Mouse (Mus musculus) small intestine, adult 2 months (tissue): ENCODE results near the gene Atrn. TPM values are rescaled to one million over a fixed set of nuclear protein-coding genes. Genes with fewer than 3 reads are reported as not detected.

Experiments used
- H3K27ac ChIP-seq: fragments of 200-500 bp; 2 replicates; pipeline ENCODE4 v1.5.1; 2012; ENCODE audit warnings: low read depth, low read length, control low read depth, inconsistent platforms; ENCODE audit not compliant: insufficient read depth
- H3K27me3 ChIP-seq: fragments of 200-500 bp; 2 replicates; pipeline ENCODE4 v1.6.1; 2012; ENCODE audit warnings: mild to moderate bottlenecking, moderate library complexity, low read length, inconsistent platforms; ENCODE audit not compliant: control insufficient read depth, insufficient read depth
- H3K36me3 ChIP-seq: fragments of 200-500 bp; 2 replicates; pipeline ENCODE4 v1.6.1; 2012; ENCODE audit warnings: mild to moderate bottlenecking, low read length, control low read depth, inconsistent platforms; ENCODE audit not compliant: control insufficient read depth, insufficient read depth
- H3K4me1 ChIP-seq: fragments of 200-500 bp; 2 replicates; pipeline ENCODE4 v1.6.1; 2012; ENCODE audit warnings: low read length, inconsistent platforms, mixed read lengths; ENCODE audit not compliant: control insufficient read depth, insufficient read depth, insufficient read length
- H3K4me3 ChIP-seq: fragments of 200-500 bp; 2 replicates; pipeline ENCODE4 v1.5.1; 2012; ENCODE audit warnings: low read depth, mild to moderate bottlenecking, control low read depth, inconsistent platforms, low read length, moderate library complexity
- CTCF ChIP-seq: fragments of 200-500 bp; IDR thresholded peaks from 2 replicates; pipeline ENCODE4 v1.5.1; 2012; ENCODE audit warnings: low read depth, mild to moderate bottlenecking, control low read depth, inconsistent platforms, low read length, moderate library complexity, mixed read lengths; ENCODE audit not compliant: insufficient replicate concordance, insufficient read length; ENCODE audit errors: extremely low read depth
- POLR2A ChIP-seq: fragments of 200-500 bp; IDR thresholded peaks from 2 replicates; pipeline ENCODE4 v1.6.1; 2012; ENCODE audit warnings: low read depth, mild to moderate bottlenecking, control low read depth, inconsistent platforms, low read length, moderate library complexity
- WGBS: fragments of 180-500 bp; shearing (Covaris S2); methylation state at CpG from one replicate; pipeline ENCODE4 v1.1.7; 2018; 5-methylcytosine and 5-hydroxymethylcytosine counted together
- polyA plus RNA-seq: library from polyadenylated mRNA; depleted of rRNA; stranded (reverse); fragments of >200 nt; gene quantifications from 2 replicates; pipeline ENCODE4 v1.2.3, GENCODE M21; 2012

Atrn gene
- polyA plus RNA-seq, 1 experiment: 7.2 TPM

- Histone ChIP-seq H3K4me1 (peaks cover 10% of the 10 kb centered on the region), H3K4me3 (no peak overlapping the region), H3K36me3 (0 out of 2 replicates have a peak, but pooled peaks cover 2% of the 10 kb centered on the region), H3K27me3 (no peaks in the 10 kb centered on the region), H3K27ac (no peak overlapping the region)
- TF ChIP-seq POLR2A: no peak
- no peak for TF ChIP-seq CTCF
- 45% methylated on average over 2 of the region's 2 CpGs for WGBS
These were observed 8.4 kb upstream of the Atrn start for GRCm38 (mm10) chr2:130897856-130898255.

- H3K27ac ChIP-seq: no peak overlapping the region
- TF ChIP-seq CTCF: no peak
- TF ChIP-seq POLR2A: no peak
- no peaks in the 10 kb centered on the region for H3K27me3 ChIP-seq
- WGBS: 42% methylated on average over 2 of the region's 2 CpGs
- H3K36me3 ChIP-seq: 0 out of 2 replicates have a peak, but pooled peaks cover 2% of the 10 kb centered on the region
- H3K4me3 ChIP-seq: no peak overlapping the region
- H3K4me1 ChIP-seq: peaks cover 10% of the 10 kb centered on the region
These were observed 7.5 kb upstream of the Atrn start for GRCm38 (mm10) chr2:130898783-130899182.

GRCm38 (mm10) chr2:130906584-130907315 is 455 bp downstream of the Atrn start:
- TF ChIP-seq POLR2A (no peak), CTCF (no peak)
- WGBS: 2% methylated on average over 48 of the region's 58 CpGs
- peak overlapping the region; percentile 22 for H3K27ac ChIP-seq

GRCm38 (mm10) chr2:130911691-130912090 is 5.4 kb downstream of the Atrn start:
- Histone ChIP-seq H3K4me3 (no peak overlapping the region), H3K27me3 (no peaks in the 10 kb centered on the region), H3K36me3 (no peaks in the 10 kb centered on the region), H3K27ac (no peak overlapping the region), H3K4me1 (peaks cover 2% of the 10 kb centered on the region; the same call in 1 of the 2 replicates)
- no peak for TF ChIP-seq CTCF
- TF ChIP-seq POLR2A: no peak
- 24% methylated on average over 1 of the region's 1 CpGs for WGBS

More at GRCm38 (mm10) chr2:130906584-130907315, 455 bp downstream of the Atrn start:
- Histone ChIP-seq H3K4me1 (peaks cover 4% of the 10 kb centered on the region; the same call in 1 of the 2 replicates), H3K36me3 (no peaks in the 10 kb centered on the region), H3K4me3 (peak overlapping the region; percentile 82), H3K27me3 (no peaks in the 10 kb centered on the region)

GRCm38 (mm10) chr2:130914873-130915272 is 8.6 kb downstream of the Atrn start:
- Histone ChIP-seq H3K36me3 (0 out of 2 replicates have a peak, but pooled peaks cover 2% of the 10 kb centered on the region), H3K27me3 (no peaks in the 10 kb centered on the region), H3K4me1 (no peaks in the 10 kb centered on the region), H3K27ac (no peak overlapping the region), H3K4me3 (no peak overlapping the region)
- 93% methylated on average over 1 of the region's 1 CpGs for WGBS
- no peak for TF ChIP-seq POLR2A
- no peak for TF ChIP-seq CTCF

GRCm38 (mm10) chr2:130916521-130917147 is 10.3 kb downstream of the Atrn start:
- Histone ChIP-seq H3K27ac (no peak overlapping the region), H3K4me1 (no peaks in the 10 kb centered on the region), H3K4me3 (no peak overlapping the region), H3K36me3 (0 out of 2 replicates have a peak, but pooled peaks cover 2% of the 10 kb centered on the region), H3K27me3 (no peaks in the 10 kb centered on the region)
- WGBS: 66% methylated on average over 3 of the region's 3 CpGs
- no peak for TF ChIP-seq POLR2A
- no peak for TF ChIP-seq CTCF

- 89% methylated on average over 1 of the region's 1 CpGs for WGBS
These were observed 11.4 kb downstream of the Atrn start for GRCm38 (mm10) chr2:130917686-130918085.

More at GRCm38 (mm10) chr2:130917686-130918085, 11.4 kb downstream of the Atrn start:
- TF ChIP-seq POLR2A: no peak
- no peak for TF ChIP-seq CTCF
- Histone ChIP-seq H3K4me3 (no peak overlapping the region), H3K27ac (no peak overlapping the region), H3K4me1 (no peaks in the 10 kb centered on the region), H3K36me3 (0 out of 2 replicates have a peak, but pooled peaks cover 2% of the 10 kb centered on the region), H3K27me3 (no peaks in the 10 kb centered on the region)
